Mouse (Mus musculus): ENCODE data around the gene Fam169b. TPM values are rescaled to one million over a fixed set of nuclear protein-coding genes. Genes with fewer than 3 reads are reported as not detected.

The Fam169b gene
- total RNA-seq (2023), result 170 TPM

DNA sequence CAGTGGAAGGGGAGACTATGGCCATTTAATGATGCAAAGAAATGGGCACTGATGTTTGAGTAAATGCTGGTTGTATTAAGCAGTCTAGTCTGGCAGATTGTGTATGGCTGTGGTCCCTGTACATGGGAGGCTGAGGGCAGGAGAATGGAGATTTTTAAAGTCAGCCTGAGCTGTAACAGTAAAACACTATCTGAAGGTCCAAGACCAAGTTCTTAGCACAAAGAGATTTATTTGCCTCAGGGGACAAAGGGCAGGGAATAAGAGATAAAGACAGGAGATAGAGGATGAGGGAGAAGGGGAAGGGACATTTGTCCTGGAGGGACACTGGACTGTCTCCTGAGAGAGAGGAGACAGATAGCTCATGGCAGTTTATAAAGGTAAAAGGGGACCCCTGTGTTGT, at the start of gene Fam169b:
Gene Fam169b, plus strand, starts transcription at position 325 of the 400 bp plus-strand sequence.

DNA sequence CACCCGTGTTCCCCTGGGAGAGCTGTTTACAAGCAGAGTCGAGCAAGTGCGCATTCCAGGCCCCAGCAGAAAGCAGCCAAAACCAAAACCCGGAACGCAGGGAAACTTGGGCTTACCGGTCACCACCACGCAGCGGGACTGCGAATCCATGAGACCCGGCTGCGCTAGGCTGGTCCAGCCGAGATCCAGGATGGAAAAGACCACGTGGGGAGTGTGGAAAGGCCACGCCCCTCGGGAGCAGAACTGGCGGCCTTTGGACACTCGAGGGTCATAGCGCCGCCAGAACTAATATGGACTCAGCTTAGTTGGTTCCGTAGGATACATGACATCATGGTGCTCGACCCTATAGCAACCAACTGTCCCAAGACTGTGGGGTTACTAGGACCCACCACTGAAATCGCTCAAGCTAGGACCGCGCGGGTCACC, 9.6 kb upstream of the Fam169b start, which contains the start of gene Pgpep1l:
Gene Pgpep1l, minus strand, starts transcription at position 206 of the 426 bp plus-strand sequence.

Other genes starting within 250 kb of the Fam169b start
- 12.9 TPM for gene Pgpep1l, start 9.6 kb upstream of the Fam169b start, total RNA-seq (2023)

All from CD8-positive naive resting alpha-beta T cell, adult 57 days (primary cell).